Mouse (Mus musculus) liver, postnatal 0 days (tissue): ENCODE measurements at regions not wholly inside any gene's neighbourhood (a gene's known extent, or its start where the extent isn't known, plus 50 kb on each side); places are given as distances from the start of the nearest gene placed in this dataset.

Source experiments
- ATAC-seq: fragments of 200-750 bp; cut with Nextera tagmentation; 2 replicates; pipeline ENCODE4 v1.8.0; 2017; ENCODE audit warnings: mild to moderate bottlenecking, moderate library complexity
- DNase-seq: peaks from one replicate; pipeline ENCODE4 v3.0.0-alpha.2; 2016
- H3K27ac ChIP-seq: fragments of 300-500 bp; sonication (generic); 2 replicates; pipeline ENCODE4 v1.5.1; 2014; ENCODE audit warnings: antibody characterized with exemption, moderate library complexity, mild to moderate bottlenecking, low read depth
- H3K27me3 ChIP-seq: fragments of 300-500 bp; sonication (generic); 2 replicates; pipeline ENCODE4 v1.6.1; 2014; ENCODE audit warnings: low read length, control low read depth, mixed read lengths; ENCODE audit not compliant: insufficient read depth
- H3K36me3 ChIP-seq: fragments of 300-500 bp; sonication (generic); replicated peaks from 2 replicates; pipeline ENCODE4 v1.6.1; 2014; ENCODE audit warnings: mild to moderate bottlenecking, control low read depth, low read length, moderate library complexity, mixed read lengths; ENCODE audit not compliant: insufficient read depth
- H3K4me1 ChIP-seq: fragments of 300-500 bp; sonication (generic); 2 replicates; pipeline ENCODE4 v1.6.1; 2014; ENCODE audit warnings: antibody characterized with exemption, mild to moderate bottlenecking, control low read depth; ENCODE audit not compliant: insufficient read depth
- H3K4me2 ChIP-seq: fragments of 300-500 bp; sonication (generic); 2 replicates; pipeline ENCODE4 v1.6.1; 2014; ENCODE audit warnings: low read depth, mild to moderate bottlenecking, low read length, moderate library complexity, mixed read lengths
- H3K4me3 ChIP-seq: fragments of 300-500 bp; sonication (generic); 2 replicates; pipeline ENCODE4 v1.5.1; 2014; ENCODE audit warnings: low read depth, low read length
- H3K9ac ChIP-seq: fragments of 300-500 bp; sonication (generic); replicated peaks from 2 replicates; pipeline ENCODE4 v1.6.1; 2014; ENCODE audit warnings: mild to moderate bottlenecking, moderate library complexity
- H3K9me3 ChIP-seq: fragments of 300-500 bp; sonication (generic); 2 replicates; pipeline ENCODE4 v1.6.1; 2016; ENCODE audit warnings: mild to moderate bottlenecking, control low read depth, low read length, mixed read lengths
- CTCF ChIP-seq: sonication (generic); IDR thresholded peaks from 2 replicates; pipeline ENCODE4 v1.5.1; 2016; ENCODE audit warnings: antibody characterized with exemption, low read depth
- EP300 ChIP-seq: IDR thresholded peaks from 2 replicates; pipeline ENCODE4 v1.6.1; 2016; ENCODE audit warnings: antibody characterized with exemption, low read depth, mild to moderate bottlenecking
- WGBS: fragments of 180-500 bp; shearing (Covaris S2); extraction: QIAGEN DNeasy Blood & Tissue Kit; methylation state at CpG from one replicate; pipeline ENCODE4 v1.1.7; 2014; ENCODE audit not compliant: insufficient replicate concordance; 5-methylcytosine and 5-hydroxymethylcytosine counted together

DNA sequence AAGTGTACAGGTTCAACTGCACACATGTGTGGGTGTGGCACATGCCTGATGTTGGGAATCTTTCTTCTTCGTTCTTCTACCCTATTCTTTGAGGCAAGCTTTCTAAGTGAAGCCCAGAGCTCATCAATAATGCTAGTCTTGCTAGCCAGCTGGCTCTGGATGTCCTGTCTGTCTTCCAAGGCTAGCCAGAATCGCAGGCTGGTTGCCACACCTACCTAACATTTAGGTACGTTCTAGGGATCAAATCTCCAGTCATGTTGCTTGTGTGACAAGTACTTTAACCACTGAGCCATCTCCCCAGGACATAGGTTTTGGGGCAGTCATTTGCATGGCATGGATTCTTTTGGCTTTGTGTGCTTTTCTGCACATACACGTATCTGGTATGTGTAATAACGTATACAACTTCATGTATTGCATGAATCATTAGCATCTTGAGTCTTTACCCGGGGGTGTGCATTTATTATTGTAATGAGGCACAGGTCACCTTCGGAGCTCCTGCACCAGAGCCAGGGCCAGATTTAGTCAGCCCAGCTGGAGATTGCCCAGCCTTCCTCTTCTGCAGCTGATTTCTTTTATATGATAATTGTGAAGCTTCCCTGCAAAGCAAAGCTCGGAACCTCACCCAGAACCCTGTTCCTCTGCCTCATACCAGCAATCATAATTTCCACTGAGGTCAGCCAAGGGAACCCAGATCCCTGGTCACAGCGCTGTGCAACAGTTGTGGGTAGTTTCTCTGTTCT lies 50.8 kb upstream of the Ivns1abp start:
- Histone ChIP-seq H3K4me1 (peaks cover 7% of the 10 kb centered on the region; the same call in 1 of the 2 replicates), H3K27ac (no peak overlapping the region), H3K27me3 (no peaks in the 10 kb centered on the region), H3K9ac (no peak overlapping the region), H3K36me3 (no peaks in the 10 kb centered on the region), H3K9me3 (no peaks in the 10 kb centered on the region), H3K4me2 (no peak overlapping the region), H3K4me3 (no peak overlapping the region)
- TF ChIP-seq CTCF (no peak), EP300 (no peak)
- 75% methylated on average over 9 of the region's 9 CpGs for WGBS
- ATAC-seq (no peak), DNase-seq (no peak)
